Mouse (Mus musculus): ENCODE measurements around the gene Luc7l3. TPM values are rescaled to one million over a fixed set of nuclear protein-coding genes. Genes with fewer than 3 reads are reported as not detected.

The Luc7l3 gene
- polyA plus RNA-seq, 1 experiment from 2014 or later, result 35.8 TPM

DNA sequence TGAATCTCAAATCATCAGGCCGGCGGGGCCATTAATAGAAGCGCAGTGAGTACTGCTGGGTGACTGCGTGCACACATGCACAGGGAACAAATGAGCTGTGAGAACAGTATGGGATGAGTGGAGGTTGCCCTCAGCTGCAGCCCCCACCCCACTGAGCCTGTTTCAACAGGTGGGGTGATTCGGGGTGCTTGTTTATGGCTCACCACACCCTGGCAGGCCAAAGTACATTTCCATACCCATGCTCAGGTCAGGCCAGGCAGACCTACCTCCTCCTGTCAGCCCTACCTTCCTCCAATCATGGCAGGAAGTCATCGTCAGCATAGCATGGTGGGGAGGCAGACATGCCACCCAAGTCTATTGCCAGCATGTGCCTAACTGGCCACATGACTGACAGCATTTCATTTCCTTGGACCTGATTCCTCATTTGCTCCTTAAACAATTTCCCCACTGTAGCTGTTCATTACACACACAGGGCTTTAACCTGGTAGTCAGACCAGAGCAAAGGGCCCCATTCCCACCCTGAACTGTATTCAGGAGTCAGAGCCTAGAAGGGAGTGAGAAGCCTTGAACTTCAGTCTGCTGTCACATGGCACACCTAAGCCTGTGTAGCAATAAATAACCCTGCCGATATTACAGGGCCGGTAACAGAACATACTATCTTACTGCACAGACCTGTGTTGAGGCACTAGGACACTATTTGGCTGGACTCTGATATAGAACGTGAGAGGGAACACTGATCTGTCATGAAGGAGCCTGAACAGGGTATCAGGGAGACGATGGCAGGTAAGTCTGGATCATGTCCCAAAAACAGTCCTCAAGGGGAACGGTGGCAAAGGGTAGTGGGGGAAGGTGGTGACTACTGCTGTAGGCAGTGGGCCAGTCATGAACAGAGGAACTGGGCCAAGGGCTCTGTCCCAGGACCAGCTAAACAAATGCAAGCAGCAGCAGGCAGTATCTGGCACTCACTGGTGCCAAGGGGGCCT, 40.3 kb downstream of the Luc7l3 start, which contains the start of gene Gm21885:
Gm21885 (plus strand) TSS at position 675 of the 983 bp plus-strand sequence.
- H3K4me2 ChIP-seq (ENCODE audit: low read depth, low read length), result no peak within 1 kb of the TSS
- DNase-seq, result peak; percentile 45
- 0 out of 2 replicates have a peak, but pooled peaks cover 10% of the 10 kb centered on the region for H3K36me3 ChIP-seq (replicated peaks; ENCODE audit: insufficient read depth, low read length)
- H3K27me3 ChIP-seq (ENCODE audit: insufficient read depth, low read length), result no peaks in the 10 kb centered on the region
- peaks cover 16% of the 10 kb centered on the region; the same call in 1 of the 2 replicates for H3K4me1 ChIP-seq (ENCODE audit: insufficient read depth)
- H3K9me3 ChIP-seq (ENCODE audit: low read length), result no peaks in the 10 kb centered on the region
- TF ChIP-seq CTCF (IDR thresholded peaks at IDR 0.05; ENCODE audit: low read depth) (no peak), EP300 (IDR thresholded peaks at IDR 0.05; ENCODE audit: low read depth) (no peak)
- H3K9ac ChIP-seq (replicated peaks), result no peak within 1 kb of the TSS
- peak; percentile 79 for ATAC-seq
- WGBS (ENCODE audit: insufficient replicate concordance), result 63% methylated on average over 11 of the region's 11 CpGs
- H3K27ac ChIP-seq (ENCODE audit: low read depth), result peak within 1 kb of the TSS; percentile 63
- no peak within 1 kb of the TSS for H3K4me3 ChIP-seq (ENCODE audit: low read depth, low read length)

DNA sequence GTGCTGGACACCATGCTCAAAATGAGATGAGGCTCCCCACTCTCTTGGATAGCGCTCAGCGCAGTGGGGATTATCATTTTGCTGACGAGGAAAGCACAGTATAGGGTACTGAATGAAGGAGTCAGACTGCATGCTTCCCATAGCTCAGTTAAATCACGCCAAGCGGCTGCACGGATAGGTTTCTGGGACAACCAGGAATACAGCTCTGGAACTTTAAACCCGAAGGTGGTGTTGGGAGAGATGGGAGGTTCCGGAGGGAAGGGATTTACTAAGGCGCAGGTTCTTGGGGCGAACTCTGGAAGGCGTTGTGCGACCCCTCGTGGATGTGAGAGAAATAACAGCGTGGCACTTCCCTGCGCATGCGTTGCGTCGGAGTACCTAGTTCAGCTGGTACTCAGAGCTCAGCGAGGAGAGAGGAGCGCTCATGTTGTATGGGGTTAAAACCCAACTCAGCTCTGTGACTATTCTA, 44.9 kb downstream of the Luc7l3 start:
- peak overlapping the region; percentile 42; the same call in 1 of the 2 replicates for H3K9ac ChIP-seq (replicated peaks)
- DNase-seq, result peak; percentile 89
- ATAC-seq, result peak; percentile 59
- H3K27ac ChIP-seq (ENCODE audit: low read depth), result no peak overlapping the region
- H3K27me3 ChIP-seq (ENCODE audit: insufficient read depth, low read length), result no peaks in the 10 kb centered on the region
- WGBS (ENCODE audit: insufficient replicate concordance), result 9% methylated on average over 20 of the region's 20 CpGs
- no peaks in the 10 kb centered on the region for H3K9me3 ChIP-seq (ENCODE audit: low read length)
- TF ChIP-seq CTCF (IDR thresholded peaks at IDR 0.05; ENCODE audit: low read depth) (peak; percentile 98), EP300 (IDR thresholded peaks at IDR 0.05; ENCODE audit: low read depth) (no peak)
- H3K4me1 ChIP-seq (ENCODE audit: insufficient read depth), result peaks cover 34% of the 10 kb centered on the region
- peak overlapping the region; percentile 41 for H3K4me3 ChIP-seq (ENCODE audit: low read depth, low read length)
- no peaks in the 10 kb centered on the region for H3K36me3 ChIP-seq (replicated peaks; ENCODE audit: insufficient read depth, low read length)
- H3K4me2 ChIP-seq (ENCODE audit: low read depth, low read length), result peak overlapping the region; percentile 77

DNA sequence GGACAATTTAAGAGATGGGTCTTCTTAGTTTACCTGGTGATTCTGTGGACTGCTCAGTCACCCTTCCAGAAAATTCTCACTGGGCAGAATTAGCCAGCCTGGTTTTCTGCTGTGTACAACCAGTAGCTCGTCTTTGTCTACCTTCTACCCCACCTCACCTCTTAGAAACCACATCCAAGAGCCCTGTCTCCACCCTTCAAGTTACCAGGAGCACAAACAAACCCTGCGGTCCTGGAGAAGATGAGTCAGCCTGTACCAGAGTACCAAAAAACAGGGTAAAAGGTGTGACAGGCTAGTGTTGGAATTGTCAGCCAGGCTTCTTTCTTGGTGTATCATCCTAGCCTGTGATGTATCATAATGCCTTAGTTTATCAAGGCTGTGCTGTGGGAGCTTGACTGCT, 46.1 kb downstream of the Luc7l3 start:
- Histone ChIP-seq H3K36me3 (replicated peaks; ENCODE audit: insufficient read depth, low read length) (no peaks in the 10 kb centered on the region), H3K27me3 (ENCODE audit: insufficient read depth, low read length) (no peaks in the 10 kb centered on the region), H3K27ac (ENCODE audit: low read depth) (no peak overlapping the region; the same call in 1 of the 2 replicates), H3K4me2 (ENCODE audit: low read depth, low read length) (no peak overlapping the region), H3K4me3 (ENCODE audit: low read depth, low read length) (no peak overlapping the region), H3K9ac (replicated peaks) (no peak overlapping the region), H3K4me1 (ENCODE audit: insufficient read depth) (peaks cover 27% of the 10 kb centered on the region), H3K9me3 (ENCODE audit: low read length) (no peaks in the 10 kb centered on the region)
- no peak for DNase-seq
- WGBS (ENCODE audit: insufficient replicate concordance), result 81% methylated on average over 2 of the region's 2 CpGs
- ATAC-seq, result no peak
- TF ChIP-seq EP300 (IDR thresholded peaks at IDR 0.05; ENCODE audit: low read depth) (no peak), CTCF (IDR thresholded peaks at IDR 0.05; ENCODE audit: low read depth) (no peak)

DNA sequence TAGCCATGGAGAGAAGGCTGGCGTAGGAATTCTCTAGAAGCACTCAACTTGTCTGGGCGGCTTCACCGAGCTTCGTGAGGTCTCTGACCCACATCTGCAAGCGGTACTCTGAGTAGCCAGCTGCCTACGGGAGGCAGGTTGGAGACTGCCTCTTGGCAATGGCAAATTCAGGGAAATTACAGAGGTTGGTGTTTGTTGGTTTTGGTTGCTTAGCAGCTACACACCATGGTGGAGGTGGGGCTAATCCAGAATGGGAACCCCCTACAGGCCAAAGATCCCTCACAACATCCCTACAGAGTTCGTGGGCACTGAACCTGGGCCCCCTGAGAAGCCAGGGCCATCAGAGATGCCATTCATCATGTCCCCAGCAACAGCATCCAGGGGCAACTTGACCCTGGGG, 46.6 kb downstream of the Luc7l3 start:
- no peaks in the 10 kb centered on the region for H3K36me3 ChIP-seq (replicated peaks; ENCODE audit: insufficient read depth, low read length)
- H3K4me3 ChIP-seq (ENCODE audit: low read depth, low read length), result no peak overlapping the region
- DNase-seq (no peak), ATAC-seq (no peak)
- H3K4me1 ChIP-seq (ENCODE audit: insufficient read depth), result peaks cover 27% of the 10 kb centered on the region
- no peak overlapping the region for H3K9ac ChIP-seq (replicated peaks)
- no peak overlapping the region for H3K27ac ChIP-seq (ENCODE audit: low read depth)
- H3K4me2 ChIP-seq (ENCODE audit: low read depth, low read length), result no peak overlapping the region
- no peaks in the 10 kb centered on the region for H3K9me3 ChIP-seq (ENCODE audit: low read length)
- 79% methylated on average over 7 of the region's 7 CpGs for WGBS (ENCODE audit: insufficient replicate concordance)
- TF ChIP-seq EP300 (IDR thresholded peaks at IDR 0.05; ENCODE audit: low read depth), result no peak
- TF ChIP-seq CTCF (IDR thresholded peaks at IDR 0.05; ENCODE audit: low read depth), result no peak
- H3K27me3 ChIP-seq (ENCODE audit: insufficient read depth, low read length), result no peaks in the 10 kb centered on the region

DNA sequence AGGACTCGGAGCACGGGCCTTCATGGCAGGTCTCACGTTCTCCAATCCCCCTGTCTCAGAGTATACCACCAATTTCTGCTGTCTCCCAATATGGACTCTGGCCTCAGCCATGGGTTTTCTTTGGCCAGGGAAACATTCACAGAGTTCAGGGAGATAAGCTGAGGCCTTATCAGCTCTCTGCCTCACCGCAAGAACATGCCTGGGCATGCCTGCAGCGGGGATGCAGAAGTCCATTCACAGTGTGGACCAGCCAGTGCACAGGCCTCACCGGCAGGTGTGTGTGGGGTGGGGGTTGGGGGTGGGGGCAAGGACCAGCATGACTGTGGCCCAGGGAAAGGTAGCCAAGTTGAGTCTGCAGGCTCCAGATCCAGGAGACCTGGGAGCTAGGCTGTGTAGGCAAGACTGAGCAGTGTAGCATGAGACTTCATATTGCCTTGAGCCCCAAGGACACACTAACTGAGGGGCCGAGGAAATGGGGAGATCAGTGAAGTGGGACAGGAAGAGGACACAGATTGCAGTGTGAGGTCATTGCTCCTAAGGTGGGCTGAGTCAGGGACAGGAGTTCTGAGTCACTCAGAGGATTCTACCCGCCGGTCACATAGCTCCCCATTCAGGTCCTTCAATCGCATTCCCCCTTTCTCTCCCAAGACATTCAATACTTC, 47.5 kb downstream of the Luc7l3 start:
- TF ChIP-seq CTCF (IDR thresholded peaks at IDR 0.05; ENCODE audit: low read depth), result no peak
- TF ChIP-seq EP300 (IDR thresholded peaks at IDR 0.05; ENCODE audit: low read depth), result no peak
- DNase-seq, result peak; percentile 63
- Histone ChIP-seq H3K27me3 (ENCODE audit: insufficient read depth, low read length) (no peaks in the 10 kb centered on the region), H3K27ac (ENCODE audit: low read depth) (peak overlapping the region; percentile 50), H3K4me1 (ENCODE audit: insufficient read depth) (peaks cover 27% of the 10 kb centered on the region), H3K4me2 (ENCODE audit: low read depth, low read length) (peak overlapping the region; percentile 35; the same call in 1 of the 2 replicates), H3K4me3 (ENCODE audit: low read depth, low read length) (no peak overlapping the region), H3K36me3 (replicated peaks; ENCODE audit: insufficient read depth, low read length) (no peaks in the 10 kb centered on the region), H3K9ac (replicated peaks) (no peak overlapping the region), H3K9me3 (ENCODE audit: low read length) (no peaks in the 10 kb centered on the region)
- 56% methylated on average over 10 of the region's 10 CpGs for WGBS (ENCODE audit: insufficient replicate concordance)
- peak; percentile 43 for ATAC-seq

Measured in liver, postnatal 0 days (tissue).